In the genomic region with DNA sequence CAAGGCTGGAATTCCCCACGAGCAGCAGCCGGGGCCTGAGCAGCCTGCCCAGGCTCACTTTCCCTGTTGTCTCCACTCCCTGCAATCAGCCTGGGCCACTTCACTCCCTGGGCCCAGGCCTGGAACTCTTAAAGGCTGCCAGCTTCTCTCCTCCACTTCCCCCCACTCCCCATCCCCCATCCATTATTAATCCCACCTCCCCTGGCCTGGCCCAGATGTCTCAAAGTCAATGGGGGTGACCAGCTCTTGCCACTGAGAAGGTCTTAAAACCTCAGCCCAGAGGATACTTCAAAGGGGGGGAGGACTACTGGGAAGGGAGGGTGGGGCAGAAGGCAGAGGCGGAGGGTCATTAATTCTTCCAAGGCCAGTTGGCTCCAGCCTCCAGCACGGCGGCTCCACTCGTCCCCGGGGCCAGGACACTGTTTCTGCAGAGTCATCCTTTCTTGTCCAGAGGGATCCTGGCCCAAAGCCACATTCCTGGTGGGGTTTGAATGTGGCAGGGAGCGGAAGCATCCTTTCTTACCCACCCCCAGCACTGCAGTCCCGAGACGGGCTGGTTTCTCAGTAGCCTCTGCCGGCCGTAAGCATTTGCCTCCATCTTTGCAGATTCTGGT, we compare ENCODE assay signal across 8 mouse cellular contexts. TPM values are rescaled to one million over a fixed set of nuclear protein-coding genes. Genes with fewer than 3 reads are reported as not detected.
A peak's percentile ranks its signal among the peaks of the same experiment; 100 is the strongest.
DNase-seq lines count a peak whose midpoint lies in the region; ATAC-seq and TF ChIP-seq lines count a peak whose summit lies in the region.

No protein-coding gene starts in this region.

- H3K27me3 ChIP-seq in E14TG2a.4 (ENCODE audit: insufficient read depth, low read length): peaks cover 13% of the 10 kb centered on the region; the same call in 1 of the 2 replicates
- no peaks in the 10 kb centered on the region for H3K27me3 ChIP-seq in forebrain, embryonic 16.5 days (replicated peaks; ENCODE audit: control insufficient read depth, insufficient read depth, low read length)
- no peaks in the 10 kb centered on the region for H3K27me3 ChIP-seq in hindbrain, embryonic 10.5 days (ENCODE audit: insufficient read depth, poor library complexity, severe bottlenecking)
- H3K27me3 ChIP-seq in limb, embryonic 12.5 days: no peaks in the 10 kb centered on the region
- no peaks in the 10 kb centered on the region for H3K27me3 ChIP-seq in neural tube, embryonic 11.5 days (ENCODE audit: control insufficient read depth, insufficient read depth, low read length)

- peak overlapping the region; percentile 35 for H3K4me3 ChIP-seq in E14TG2a.4 (replicated peaks; ENCODE audit: low read length)
- no peak overlapping the region for H3K4me3 ChIP-seq in forebrain, embryonic 16.5 days (replicated peaks; ENCODE audit: low read length)
- peak overlapping the region; percentile 36 for H3K4me3 ChIP-seq in hindbrain, embryonic 10.5 days
- no peak overlapping the region; the same call in 1 of the 2 replicates for H3K4me3 ChIP-seq in limb, embryonic 12.5 days (replicated peaks)
- H3K4me3 ChIP-seq in neural tube, embryonic 11.5 days (ENCODE audit: low read depth, low read length): no peak overlapping the region

- H3K4me1 ChIP-seq in E14TG2a.4 (replicated peaks; ENCODE audit: low read depth, low read length): peaks cover 21% of the 10 kb centered on the region
- H3K4me1 ChIP-seq in forebrain, embryonic 16.5 days (replicated peaks; ENCODE audit: control insufficient read depth, insufficient read depth, low read length): peaks cover 17% of the 10 kb centered on the region
- peaks cover 36% of the 10 kb centered on the region for H3K4me1 ChIP-seq in hindbrain, embryonic 10.5 days (replicated peaks)
- H3K4me1 ChIP-seq in limb, embryonic 12.5 days (replicated peaks): peaks cover 52% of the 10 kb centered on the region
- peaks cover 11% of the 10 kb centered on the region; the same call in 1 of the 2 replicates for H3K4me1 ChIP-seq in neural tube, embryonic 11.5 days (ENCODE audit: control insufficient read depth, insufficient read depth, low read length)

- no peak overlapping the region for H3K9ac ChIP-seq in forebrain, embryonic 16.5 days (replicated peaks; ENCODE audit: low read depth, low read length)
- H3K9ac ChIP-seq in limb, embryonic 12.5 days (replicated peaks): 0 out of 2 replicates have a peak overlapping the region, but pooled peaks have one; percentile 18
- H3K9ac ChIP-seq in neural tube, embryonic 11.5 days (ENCODE audit: low read length): peak overlapping the region; percentile 44

- no peak for TF ChIP-seq CTCF in E14TG2a.4 (conservative IDR thresholded peaks at IDR 0.05; ENCODE audit: low read length)

- no peak for ATAC-seq in forebrain, embryonic 16.5 days
- ATAC-seq in limb, embryonic 12.5 days (ENCODE audit: insufficient number of reproducible peaks, insufficient read depth, low FRiP score, low TSS enrichment, low read depth): peak; percentile 39; the same call in 1 of the 2 replicates
- peak; percentile 36; the same call in 1 of the 2 replicates for ATAC-seq in neural tube, embryonic 11.5 days (ENCODE audit: insufficient read depth, low FRiP score, low TSS enrichment)

- 20% methylated on average over 12 of the region's 12 CpGs for WGBS in forebrain, embryonic 16.5 days
- 22% methylated on average over 12 of the region's 12 CpGs for WGBS in hindbrain, embryonic 10.5 days
- 6% methylated on average over 12 of the region's 12 CpGs for WGBS in limb, embryonic 12.5 days
- WGBS in neural tube, embryonic 11.5 days: 8% methylated on average over 12 of the region's 12 CpGs

- no peak overlapping the region for H3K27ac ChIP-seq in forebrain, embryonic 16.5 days (ENCODE audit: low read length)
- H3K27ac ChIP-seq in hindbrain, embryonic 10.5 days: peak overlapping the region; percentile 85
- peak overlapping the region; percentile 75 for H3K27ac ChIP-seq in limb, embryonic 12.5 days
- peak overlapping the region; percentile 9 for H3K27ac ChIP-seq in neural tube, embryonic 11.5 days (ENCODE audit: low read depth, low read length)

- H3K9me3 ChIP-seq in E14TG2a.4 (ENCODE audit: low read length): no peaks in the 10 kb centered on the region
- no peaks in the 10 kb centered on the region for H3K9me3 ChIP-seq in forebrain, embryonic 16.5 days (ENCODE audit: control insufficient read depth, low read length)
- H3K9me3 ChIP-seq in hindbrain, embryonic 10.5 days: no peaks in the 10 kb centered on the region
- H3K9me3 ChIP-seq in limb, embryonic 12.5 days: no peaks in the 10 kb centered on the region
- H3K9me3 ChIP-seq in neural tube, embryonic 11.5 days (ENCODE audit: control insufficient read depth, low read length): no peaks in the 10 kb centered on the region

- peak; percentile 84 for DNase-seq in adrenal gland, postnatal 10 days
- peak; percentile 64 for DNase-seq in hindbrain, embryonic 10.5 days (ENCODE audit: low spot score)
- DNase-seq in neural tube, embryonic 11.5 days (ENCODE audit: low spot score): peak; percentile 64
- no peak for DNase-seq in layer of hippocampus, postnatal 25 days (ENCODE audit: extremely low spot score in 1 of 2, low spot score in 1 of 2)
- DNase-seq in thymus, postnatal 10 days (ENCODE audit: low spot score in 2 of 2): no peak

- 0 out of 2 replicates have a peak overlapping the region, but pooled peaks have one; percentile 5 for H3K4me2 ChIP-seq in forebrain, embryonic 16.5 days (ENCODE audit: low read length)
- H3K4me2 ChIP-seq in limb, embryonic 12.5 days: peak overlapping the region; percentile 42
- peak overlapping the region; percentile 32 for H3K4me2 ChIP-seq in neural tube, embryonic 11.5 days (ENCODE audit: low read depth)

- no peaks in the 10 kb centered on the region for H3K36me3 ChIP-seq in E14TG2a.4 (ENCODE audit: insufficient read depth, low read length)
- no peaks in the 10 kb centered on the region for H3K36me3 ChIP-seq in forebrain, embryonic 16.5 days (ENCODE audit: control insufficient read depth, insufficient read depth)
- H3K36me3 ChIP-seq in hindbrain, embryonic 10.5 days: no peaks in the 10 kb centered on the region
- no peaks in the 10 kb centered on the region for H3K36me3 ChIP-seq in limb, embryonic 12.5 days
- no peaks in the 10 kb centered on the region for H3K36me3 ChIP-seq in neural tube, embryonic 11.5 days (ENCODE audit: control insufficient read depth, insufficient read depth, low read length)

RNA-seq across cellular contexts. Expression of gene Eps8l3, which starts 26.5 kb away (rescaled TPM):
- not detected for total RNA-seq in adrenal gland, postnatal 10 days (2021)
- polyA plus RNA-seq in forebrain, embryonic 16.5 days (2015; fragmentation: Nextera tagmentation; extraction: Ambion mirVana): not detected in 2 replicates
- polyA plus RNA-seq in hindbrain, embryonic 10.5 days (2016; fragmentation: Nextera tagmentation; extraction: Ambion mirVana): not detected in 2 replicates
- polyA plus RNA-seq in limb, embryonic 12.5 days (2016; fragmentation: Nextera tagmentation; extraction: Ambion mirVana): not detected in 2 replicates
- 0.11 TPM in 1 of 2 replicates, not detected in the other for polyA plus RNA-seq in neural tube, embryonic 11.5 days (2014; fragmentation: Nextera tagmentation; extraction: Ambion mirVana)
- not detected for total RNA-seq in layer of hippocampus, postnatal 25 days (2021)

RNA-seq across cellular contexts. Expression of gene Gstm5, which starts 45.1 kb away (rescaled TPM):
- total RNA-seq in adrenal gland, postnatal 10 days (2021): 10 to 100 TPM; 30.1 to 32.3 TPM
- polyA plus RNA-seq in forebrain, embryonic 16.5 days (2015; fragmentation: Nextera tagmentation; extraction: Ambion mirVana): 173 and 174 TPM in 2 replicates
- 219 and 233 TPM in 2 replicates for polyA plus RNA-seq in hindbrain, embryonic 10.5 days (2016; fragmentation: Nextera tagmentation; extraction: Ambion mirVana)
- polyA plus RNA-seq in limb, embryonic 12.5 days (2016; fragmentation: Nextera tagmentation; extraction: Ambion mirVana): 217 TPM in 2 replicates
- 210 and 222 TPM in 2 replicates for polyA plus RNA-seq in neural tube, embryonic 11.5 days (2014; fragmentation: Nextera tagmentation; extraction: Ambion mirVana)
- 100 to 1,000 TPM; 281 to 321 TPM for total RNA-seq in layer of hippocampus, postnatal 25 days (2021)

Comparison
In these comparisons a context has a peak if more than half of its experiments do, and no peak if none do; other contexts are left out.
1. H3K4me3 ChIP-seq: peak in E14TG2a.4 (single experiment) and hindbrain, embryonic 10.5 days (single experiment); none in forebrain, embryonic 16.5 days (single experiment), limb, embryonic 12.5 days (single experiment) and neural tube, embryonic 11.5 days (single experiment).
2. DNase-seq: peak in adrenal gland, postnatal 10 days (single experiment), hindbrain, embryonic 10.5 days (single experiment) and neural tube, embryonic 11.5 days (single experiment); none in layer of hippocampus, postnatal 25 days (0 of 2) and thymus, postnatal 10 days (0 of 2).
3. Peak in every context shown above with its lines, with median percentiles within 50 percentile points of each other: H3K4me2 ChIP-seq.